Mouse (Mus musculus): ENCODE measurements around the gene Atp6v1e2. TPM values are rescaled to one million over a fixed set of nuclear protein-coding genes. Genes with fewer than 3 reads are reported as not detected.
A peak's percentile ranks its signal among the peaks of the same experiment; 100 is the strongest.

Atp6v1e2 gene
- not detected for total RNA-seq (2021)
- long read RNA-seq, experiment 1, partial matches to known transcripts = 0 of 1 reads
- long read RNA-seq, experiment 1, other reads (novel, unspliced or antisense) = 0 of 1 reads
- long read RNA-seq, experiment 2 = 0 reads

DNA sequence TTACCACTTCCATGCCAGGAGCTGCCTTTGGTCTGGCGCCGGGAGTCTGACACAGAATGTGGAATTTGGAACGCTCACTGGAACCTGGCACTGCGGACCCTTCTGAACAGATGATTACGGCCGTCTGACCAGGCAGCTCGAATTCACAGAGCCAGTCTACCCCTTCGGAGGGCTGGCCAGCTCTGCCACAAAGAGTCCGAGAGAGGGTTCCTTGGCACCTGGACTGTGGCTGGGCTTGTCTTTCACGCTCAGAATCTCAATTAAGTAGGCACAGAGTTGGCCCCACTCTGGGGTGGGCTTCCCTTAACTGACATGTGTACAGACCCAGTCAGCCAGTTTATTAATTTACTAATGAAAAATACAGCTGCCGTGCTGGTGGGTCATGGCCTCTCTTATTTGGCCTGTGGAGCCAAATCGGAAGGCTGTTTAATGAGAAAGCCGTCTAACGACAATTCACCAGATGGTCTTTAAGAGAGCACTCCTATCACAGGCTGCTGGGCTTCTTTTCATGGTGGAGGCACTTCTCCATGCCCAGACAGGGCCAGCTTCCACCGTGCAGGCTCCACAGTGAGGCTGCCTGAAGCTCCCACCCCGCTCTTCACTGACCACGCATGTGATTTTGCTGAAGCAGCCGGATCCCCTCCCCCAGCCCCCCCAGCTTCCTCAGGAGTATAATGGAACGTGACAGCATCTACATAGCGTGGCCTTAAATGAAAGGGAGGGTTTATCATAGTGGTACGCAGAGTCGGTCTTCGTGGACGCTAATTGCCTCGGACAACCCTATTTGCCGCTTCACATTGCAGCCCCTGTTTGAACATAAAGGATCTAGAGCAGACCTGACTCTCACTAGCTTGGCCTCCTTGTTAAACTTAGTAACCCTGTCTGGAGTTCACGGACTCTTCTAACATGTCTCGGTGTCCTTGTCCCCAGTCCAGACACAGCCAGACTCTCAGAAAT, at the start of gene Atp6v1e2:
TSS of gene Atp6v1e2 (minus strand) at position 58 of the 957 bp plus-strand sequence.
- DNase-seq (ENCODE audit: low spot score in 2 of 2) = peak; percentile 32 to 73

DNA sequence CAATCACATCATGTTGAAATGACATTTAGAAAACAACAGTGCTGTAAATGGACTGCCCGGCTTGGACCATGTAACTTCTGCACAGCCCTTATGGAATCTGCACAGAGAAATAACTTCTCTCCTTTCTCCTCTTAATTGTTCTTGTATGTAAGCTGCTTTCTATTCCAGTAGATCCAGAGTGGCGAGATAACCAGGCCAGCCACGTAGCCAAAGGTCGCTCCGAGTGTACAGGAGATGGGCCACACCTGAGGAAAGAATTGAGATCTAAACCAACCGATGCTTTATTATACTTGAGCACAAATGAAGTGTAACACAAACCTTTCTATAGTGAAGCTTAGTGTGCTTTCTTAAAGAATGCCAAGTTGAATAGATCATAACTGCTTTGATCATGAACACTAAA, 49.6 kb upstream of the Atp6v1e2 start:
- no peak for DNase-seq (ENCODE audit: low spot score in 2 of 2)

DNA sequence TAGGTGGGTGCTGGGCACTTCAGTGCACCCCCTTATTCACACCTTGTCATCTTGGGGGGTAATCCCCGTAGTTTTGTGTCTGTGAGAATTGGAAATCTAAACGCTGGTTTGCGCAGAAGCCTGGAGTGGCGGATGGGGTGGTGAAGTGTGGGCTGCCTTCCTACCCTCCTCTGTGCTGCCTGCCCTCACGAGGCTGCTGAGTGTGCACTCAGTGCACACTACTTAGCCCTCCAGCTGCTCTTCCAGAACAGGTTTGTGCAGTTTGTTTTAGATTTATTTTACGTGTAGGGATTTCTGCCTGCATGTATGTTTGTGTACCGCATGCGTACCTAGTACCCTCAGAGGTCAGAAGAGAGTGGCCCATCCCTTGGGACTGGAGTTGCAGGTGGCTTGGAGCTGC, 43.6 kb upstream of the Atp6v1e2 start:
- no peak for DNase-seq (ENCODE audit: low spot score in 2 of 2)

DNA sequence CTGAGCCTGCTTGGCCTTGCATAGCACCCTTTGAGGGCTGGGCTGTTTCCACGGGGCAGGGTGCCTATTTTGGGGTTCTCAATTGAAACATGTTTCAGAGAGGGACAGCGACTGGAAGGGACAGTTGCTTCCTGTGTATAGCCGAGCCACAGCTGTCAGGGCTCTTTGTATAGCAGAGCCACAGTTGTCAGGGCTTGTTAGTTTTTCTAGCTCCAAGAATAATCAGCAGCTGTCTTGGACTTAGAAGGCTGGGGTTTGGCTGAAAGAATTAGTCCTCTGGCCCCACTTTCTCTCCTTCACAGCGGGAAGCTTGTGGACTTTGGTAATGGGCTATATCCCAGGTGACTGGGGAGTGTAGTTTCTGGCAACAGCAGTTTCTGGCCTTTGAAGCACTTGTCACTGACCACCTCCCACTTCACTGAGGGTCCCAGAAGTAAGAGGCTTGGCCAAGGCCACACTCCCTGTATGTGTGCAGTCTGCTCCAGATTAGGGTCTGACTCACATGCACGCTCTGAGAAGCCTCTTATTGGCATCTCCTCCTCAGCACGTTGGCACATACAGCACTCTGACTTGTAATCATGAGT, 41.0 kb upstream of the Atp6v1e2 start:
- DNase-seq (ENCODE audit: low spot score in 2 of 2) = peak in 1 of 2 experiments; percentile 65

DNA sequence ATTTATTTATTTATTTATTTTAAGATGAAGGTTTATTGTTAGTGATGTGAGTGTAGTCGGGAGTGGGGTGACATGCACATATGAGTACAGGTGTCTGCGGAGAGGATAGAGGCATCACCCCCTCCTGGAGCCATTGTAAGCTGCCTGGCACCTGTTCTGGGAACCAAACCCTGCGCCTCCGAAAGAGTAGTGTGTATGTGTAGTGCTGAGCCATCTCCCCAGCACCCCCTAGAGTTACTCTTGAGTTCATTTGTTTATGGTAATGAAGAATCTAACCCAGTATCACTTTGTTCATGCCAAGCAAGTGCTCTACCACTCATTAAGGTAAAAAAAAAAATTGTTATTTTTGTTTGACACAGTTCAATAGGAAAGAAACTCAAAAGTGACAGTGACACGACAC, 40.5 kb upstream of the Atp6v1e2 start:
- no peak for DNase-seq (ENCODE audit: low spot score in 2 of 2)

DNA sequence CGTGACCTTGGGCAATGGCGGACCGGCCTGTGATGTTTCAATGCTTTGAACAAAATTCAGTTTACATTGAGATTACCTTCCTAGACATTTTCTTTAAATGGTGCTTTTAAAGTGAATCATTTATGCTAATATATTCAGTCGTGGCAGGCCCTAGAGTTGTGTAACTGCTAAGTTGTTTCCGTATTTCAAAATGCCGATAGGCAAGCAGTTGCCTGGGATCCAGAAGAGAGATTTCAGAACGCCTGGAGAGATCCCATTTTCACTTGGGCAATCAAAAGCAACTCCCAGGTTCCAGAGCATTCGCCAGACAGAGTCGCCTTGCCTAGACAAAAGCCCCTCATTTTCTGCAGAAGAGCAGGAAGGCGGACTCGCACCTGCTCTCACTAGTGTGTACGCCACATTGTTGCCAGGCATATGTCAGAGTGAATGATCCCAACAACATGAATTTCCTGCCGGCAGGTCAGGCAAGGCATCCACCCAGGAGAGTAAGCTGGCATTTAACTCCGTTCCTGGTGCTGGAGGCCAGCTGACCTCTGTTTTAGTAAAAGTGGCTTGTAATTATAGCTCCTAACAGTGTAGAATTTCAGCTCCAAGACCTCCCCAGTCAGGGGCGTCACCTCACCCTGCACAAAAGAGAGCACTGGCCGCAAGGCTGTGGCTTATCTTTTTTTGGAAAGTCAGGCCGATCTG, 38.9 kb upstream of the Atp6v1e2 start:
- DNase-seq (ENCODE audit: low spot score in 2 of 2) = no peak

DNA sequence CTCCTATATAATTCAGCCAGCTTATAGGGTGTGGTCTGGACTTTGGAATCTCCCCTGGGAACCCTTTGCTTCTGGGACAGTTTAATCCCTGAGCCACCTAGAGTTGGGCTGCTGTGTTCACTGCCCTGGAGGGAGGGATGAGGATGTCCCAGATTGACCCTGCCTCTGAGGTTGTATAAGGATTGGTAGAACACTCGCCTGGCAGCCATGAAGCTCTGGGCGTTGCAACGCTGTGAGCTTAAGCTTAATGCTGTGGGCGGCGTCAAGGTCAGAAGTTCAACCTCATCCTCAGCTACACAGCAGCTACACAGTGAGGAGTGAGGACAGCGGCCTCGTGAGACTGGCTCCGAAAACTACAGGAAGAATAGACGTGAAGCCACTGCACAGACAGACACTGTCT, 34.8 kb upstream of the Atp6v1e2 start:
- DNase-seq (ENCODE audit: low spot score in 2 of 2) = peak; percentile 14 to 37

DNA sequence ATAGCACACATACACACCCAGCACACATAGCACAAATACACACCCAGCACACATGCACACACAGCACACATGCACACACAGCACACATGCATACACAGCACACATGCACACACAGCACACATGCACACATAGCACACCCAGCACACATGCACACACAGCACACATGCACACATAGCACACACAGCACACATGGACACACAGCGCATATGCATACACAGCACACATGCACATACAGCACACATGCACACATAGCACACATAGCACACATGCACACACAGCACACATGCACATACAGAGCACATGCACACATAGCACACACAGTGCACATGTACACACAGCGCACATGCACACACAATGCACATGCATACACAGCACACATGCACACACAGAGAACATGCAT, 34.0 kb upstream of the Atp6v1e2 start:
- DNase-seq (ENCODE audit: low spot score in 2 of 2) = no peak

DNA sequence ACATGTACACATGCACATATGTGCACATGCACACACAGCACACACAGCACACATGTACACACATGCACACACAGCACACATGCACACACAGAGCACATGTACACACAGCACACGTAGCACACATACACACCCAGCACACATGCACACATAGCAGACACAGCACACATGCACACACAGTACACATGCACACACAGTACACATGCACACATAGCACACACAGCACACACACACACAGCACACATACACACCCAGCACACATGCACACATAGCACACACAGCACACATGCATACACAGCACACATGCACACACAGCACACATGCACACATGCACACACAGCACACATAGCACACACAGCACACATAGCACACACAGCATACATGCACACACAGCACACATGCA, 33.5 kb upstream of the Atp6v1e2 start:
- no peak for DNase-seq (ENCODE audit: low spot score in 2 of 2)

DNA sequence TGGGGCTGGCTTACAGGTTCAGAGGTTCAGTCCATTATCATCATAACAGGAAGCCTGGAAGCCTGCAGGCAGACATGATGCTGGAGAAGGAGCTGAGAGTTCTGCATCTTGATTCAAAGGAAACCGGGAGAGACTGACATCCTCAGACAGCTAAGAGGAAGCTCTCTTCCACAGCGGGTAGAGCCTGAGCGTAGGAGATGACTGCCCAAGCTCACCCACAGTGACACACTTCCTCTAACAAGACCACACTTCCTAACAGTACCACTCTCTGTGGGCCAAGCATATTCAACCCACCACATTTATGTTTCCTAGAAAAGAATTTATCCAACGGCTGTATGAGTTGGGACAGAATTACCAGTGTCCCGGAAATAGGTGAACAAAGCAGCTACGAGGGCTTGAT, 30.8 kb upstream of the Atp6v1e2 start:
- no peak for DNase-seq (ENCODE audit: low spot score in 2 of 2)

DNA sequence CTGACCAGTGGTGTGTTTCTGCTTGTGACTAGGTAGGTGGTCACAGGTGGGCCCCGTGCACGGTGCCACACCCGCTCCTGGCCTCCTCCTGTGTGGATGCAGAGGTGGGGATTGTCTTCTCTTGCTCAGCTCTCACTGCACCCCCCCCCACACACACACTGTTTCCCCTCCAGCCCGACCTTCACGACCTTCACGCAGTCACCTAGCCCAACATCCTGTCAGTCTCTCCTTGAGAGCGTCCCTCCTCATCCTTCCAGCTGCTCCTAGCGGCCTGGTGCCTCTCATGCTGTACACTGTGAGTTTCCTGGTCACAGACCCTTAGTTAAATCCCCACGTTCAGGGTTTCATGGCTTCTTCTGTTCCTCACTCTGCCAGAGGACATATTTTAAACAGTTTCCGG, 28.7 kb upstream of the Atp6v1e2 start:
- no peak for DNase-seq (ENCODE audit: low spot score in 2 of 2)

DNA sequence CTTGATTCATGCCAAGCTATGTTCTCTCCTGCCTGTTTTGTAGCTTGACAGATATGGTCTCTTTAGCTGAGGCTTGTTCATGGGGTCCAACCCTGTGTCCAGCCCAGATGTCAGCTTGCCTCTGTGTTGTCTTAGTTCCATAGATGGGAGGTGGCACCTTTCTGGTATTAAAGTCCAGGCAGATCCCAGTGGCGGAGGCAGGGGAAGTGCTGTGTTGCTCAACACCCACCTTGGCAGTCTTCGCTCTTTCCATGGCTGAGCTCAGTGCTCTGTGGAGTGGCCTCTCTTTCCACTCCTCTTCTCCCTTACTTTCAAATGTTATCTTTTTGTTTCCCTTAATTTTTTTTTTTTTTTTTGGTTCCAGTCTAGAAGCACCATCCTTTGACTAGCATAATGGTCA, 25.4 kb upstream of the Atp6v1e2 start:
- no peak for DNase-seq (ENCODE audit: low spot score in 2 of 2)

DNA sequence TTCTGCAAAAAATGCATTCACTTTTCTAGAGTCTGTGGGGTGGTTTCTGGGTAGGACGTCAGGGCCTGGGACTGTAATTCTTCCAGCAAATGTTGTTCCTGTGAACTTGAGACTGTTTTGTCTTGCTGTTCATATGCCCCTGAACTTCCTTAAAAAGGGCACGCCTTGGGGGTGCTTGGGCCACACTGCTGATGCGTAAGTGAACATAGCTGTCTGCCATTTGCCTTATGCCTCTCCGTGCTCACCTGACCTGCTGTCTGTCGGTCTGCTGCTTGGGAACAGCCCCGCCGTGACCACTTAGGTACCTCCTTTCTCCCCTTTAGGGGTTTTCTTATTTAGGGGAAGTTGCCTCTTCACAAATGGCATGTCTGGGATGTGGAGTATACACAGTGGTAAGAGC, 24.2 kb upstream of the Atp6v1e2 start:
- no peak for DNase-seq (ENCODE audit: low spot score in 2 of 2)

DNA sequence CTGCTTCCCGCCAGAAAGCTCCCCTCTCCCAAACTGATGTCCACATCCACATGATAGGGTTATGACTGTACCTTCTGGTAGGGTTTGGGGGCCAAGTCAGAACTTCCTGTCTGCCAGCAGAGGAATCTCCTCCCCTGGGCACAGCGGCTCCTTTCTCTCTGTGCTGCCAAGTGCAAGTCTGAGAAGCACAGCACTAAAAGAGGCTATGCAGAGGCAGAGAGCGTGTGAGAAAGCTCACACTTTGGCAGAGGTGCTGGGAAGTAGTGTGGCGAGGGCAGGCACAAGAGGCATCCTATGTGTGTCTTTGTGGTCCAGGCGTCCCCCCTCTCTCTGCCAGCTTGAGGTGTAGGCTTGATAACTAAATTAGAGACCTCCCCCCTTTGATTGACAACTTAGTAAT, 23.3 kb upstream of the Atp6v1e2 start:
- no peak for DNase-seq (ENCODE audit: low spot score in 2 of 2)

DNA sequence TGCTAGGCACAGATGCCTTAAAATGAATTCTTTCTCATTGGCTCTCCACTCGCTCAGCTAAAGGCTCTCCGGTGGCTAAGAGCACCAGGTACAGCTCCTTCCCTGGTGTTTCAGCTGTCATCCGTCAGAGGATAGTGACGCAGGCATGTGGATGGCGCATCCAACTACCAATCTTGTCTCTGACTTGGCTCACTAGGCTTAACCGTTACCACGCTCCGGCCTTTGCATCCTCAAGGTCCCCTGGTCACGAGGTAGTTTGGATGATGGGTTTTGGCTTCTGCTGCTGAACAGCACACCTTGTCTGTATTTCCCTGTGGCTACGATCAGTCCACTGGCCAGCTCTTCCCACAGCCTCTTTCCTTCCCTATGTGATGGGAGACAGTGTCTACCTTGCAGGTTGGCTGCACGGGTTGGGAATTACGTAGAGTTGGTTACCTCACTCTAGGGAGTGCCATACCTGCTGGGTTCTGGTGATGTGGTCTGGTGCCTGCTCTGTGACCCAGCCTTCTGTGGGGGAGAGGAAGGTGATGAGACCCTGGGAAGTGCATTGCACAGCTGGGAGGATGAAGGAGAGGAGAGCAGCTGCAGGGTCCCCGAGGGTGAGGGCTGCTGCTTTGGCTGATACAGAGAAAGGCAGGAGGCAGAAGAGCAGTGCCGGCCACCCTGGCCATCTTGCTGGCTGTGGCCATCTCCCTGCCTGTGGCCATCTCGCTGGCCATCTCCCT, 22.5 kb upstream of the Atp6v1e2 start:
- DNase-seq (ENCODE audit: low spot score in 2 of 2) = no peak

DNA sequence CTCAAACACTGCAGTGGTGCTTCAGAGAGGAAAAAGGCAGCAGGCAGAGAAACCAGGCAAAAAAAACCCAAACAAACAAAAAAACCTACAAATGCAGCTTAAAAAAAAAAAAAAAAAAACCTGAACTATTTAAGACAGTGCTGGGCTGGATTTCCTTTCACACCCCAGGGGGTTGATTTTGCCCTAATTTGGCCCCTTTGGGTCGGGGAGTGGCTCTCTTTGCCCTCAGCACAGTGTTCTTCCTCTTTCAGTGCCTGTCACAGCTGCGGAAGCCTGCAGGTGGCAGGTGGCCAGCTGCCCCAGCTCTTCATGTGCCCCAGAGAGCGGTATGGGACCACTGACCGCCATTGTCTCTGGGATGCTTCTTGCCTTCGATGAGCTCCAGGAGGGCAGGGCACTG, 21.9 kb upstream of the Atp6v1e2 start:
- DNase-seq (ENCODE audit: low spot score in 2 of 2) = no peak

DNA sequence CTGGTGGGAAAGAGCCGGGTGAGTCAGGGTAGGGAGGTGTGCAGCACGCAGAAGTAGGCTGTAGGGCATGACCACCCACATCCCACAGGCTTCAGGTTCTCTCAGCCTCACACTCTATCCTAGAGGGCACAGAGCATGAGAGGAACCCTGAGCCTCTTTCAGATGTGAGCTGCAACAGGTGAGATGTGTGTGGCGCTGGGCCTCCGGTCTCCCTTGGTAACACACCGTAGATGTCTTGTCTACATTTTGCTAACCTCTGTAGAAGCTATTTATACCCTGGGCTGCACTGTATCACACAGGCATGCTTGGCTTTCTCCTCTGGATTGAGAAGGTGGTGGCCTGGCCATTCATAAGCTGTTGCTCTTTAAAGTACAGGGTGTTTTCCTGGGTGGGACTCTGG, 20.9 kb upstream of the Atp6v1e2 start:
- peak in 1 of 2 experiments; percentile 5 for DNase-seq (ENCODE audit: low spot score in 2 of 2)

DNA sequence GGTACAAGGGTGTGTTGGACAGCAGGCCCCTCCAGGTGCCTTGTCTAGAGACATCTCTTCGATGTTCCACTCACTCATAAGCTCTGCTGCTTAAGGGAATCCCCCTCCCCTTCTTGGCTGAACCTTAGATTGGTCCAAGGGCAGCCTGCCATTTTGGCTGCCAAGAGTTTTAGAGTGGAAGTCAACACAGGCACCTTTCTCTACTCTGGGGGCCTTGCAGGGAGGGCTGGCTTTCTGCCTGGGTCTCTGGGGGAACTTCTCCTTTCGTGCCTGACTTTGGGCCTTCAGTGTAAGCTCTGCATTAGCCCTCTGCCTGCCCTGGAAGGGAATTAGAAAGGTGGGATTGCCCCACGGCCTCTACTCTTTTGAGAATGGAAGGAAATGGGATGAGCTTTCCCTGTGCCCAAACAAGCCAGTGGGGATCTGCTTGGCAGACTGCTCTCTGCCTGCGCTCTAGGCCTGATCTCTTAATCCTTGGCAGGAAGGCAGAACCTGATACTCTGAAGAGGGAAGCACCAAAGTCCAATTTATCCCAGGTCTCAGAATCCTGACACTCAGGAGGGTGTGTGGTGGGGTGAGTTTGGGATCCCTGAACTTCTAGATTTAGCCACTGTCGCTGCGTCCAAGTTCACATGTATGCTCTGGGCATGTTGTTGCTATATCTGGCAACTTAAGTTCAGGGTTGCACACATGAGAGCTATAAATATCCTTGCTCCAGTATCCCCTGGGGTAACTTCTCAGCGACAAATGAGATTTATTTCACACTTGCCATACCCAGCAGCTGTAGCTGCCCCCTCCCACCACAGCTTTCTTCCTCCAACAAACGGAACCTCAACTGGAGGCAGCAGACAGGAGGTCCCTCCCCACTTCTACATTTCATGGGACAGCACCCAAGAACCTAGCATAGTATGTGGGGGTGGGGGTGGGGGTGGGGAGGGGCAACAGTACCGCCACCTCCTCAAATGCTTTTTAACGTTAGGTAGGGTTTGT, 20.1 kb upstream of the Atp6v1e2 start:
- peak in 1 of 2 experiments; percentile 8 for DNase-seq (ENCODE audit: low spot score in 2 of 2)

DNA sequence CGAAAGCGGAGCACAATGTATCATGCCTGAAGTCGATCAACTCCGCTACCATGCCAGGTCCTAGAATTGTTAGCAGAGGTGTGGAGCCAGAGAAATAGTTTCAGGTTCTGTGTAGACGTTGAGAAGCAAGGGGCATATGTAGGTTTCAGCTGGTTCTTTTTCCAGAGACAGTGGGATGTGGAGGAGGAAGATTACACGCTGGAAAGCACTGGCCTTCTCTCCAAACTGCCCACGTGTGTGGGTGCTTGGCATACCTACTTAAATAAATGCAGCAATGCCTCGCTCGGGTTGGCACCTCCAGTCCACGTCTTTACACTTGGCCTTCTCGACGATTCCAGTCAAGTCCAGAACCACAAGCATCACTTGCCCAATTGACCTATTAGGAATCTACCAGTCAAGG, 19.4 kb upstream of the Atp6v1e2 start:
- no peak for DNase-seq (ENCODE audit: low spot score in 2 of 2)

DNA sequence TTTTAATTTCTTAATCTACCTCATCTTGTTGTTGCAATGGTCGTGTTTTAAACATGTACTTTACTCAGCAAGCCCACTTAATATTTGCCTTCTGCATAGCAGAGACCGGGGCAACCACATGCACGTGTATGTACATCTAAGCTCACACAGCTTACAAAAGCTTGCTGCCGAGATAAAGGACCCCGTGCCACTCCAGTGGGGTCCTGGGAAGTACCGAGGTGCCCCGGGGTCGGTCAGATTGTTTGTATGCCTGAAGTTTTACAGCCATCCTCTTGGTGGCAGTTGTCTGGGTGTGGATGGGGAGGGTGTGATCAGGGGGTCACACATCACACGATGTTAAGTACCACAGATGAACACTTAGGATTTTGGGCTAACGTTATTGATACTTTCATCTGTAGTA, 18.3 kb upstream of the Atp6v1e2 start:
- DNase-seq (ENCODE audit: low spot score in 2 of 2) = peak in 1 of 2 experiments; percentile 7

All from gastrocnemius, postnatal 4 days (tissue).